Mouse (Mus musculus): Measurements from ENCODE around the gene Hoxa6.

Hoxa6 gene

DNA sequence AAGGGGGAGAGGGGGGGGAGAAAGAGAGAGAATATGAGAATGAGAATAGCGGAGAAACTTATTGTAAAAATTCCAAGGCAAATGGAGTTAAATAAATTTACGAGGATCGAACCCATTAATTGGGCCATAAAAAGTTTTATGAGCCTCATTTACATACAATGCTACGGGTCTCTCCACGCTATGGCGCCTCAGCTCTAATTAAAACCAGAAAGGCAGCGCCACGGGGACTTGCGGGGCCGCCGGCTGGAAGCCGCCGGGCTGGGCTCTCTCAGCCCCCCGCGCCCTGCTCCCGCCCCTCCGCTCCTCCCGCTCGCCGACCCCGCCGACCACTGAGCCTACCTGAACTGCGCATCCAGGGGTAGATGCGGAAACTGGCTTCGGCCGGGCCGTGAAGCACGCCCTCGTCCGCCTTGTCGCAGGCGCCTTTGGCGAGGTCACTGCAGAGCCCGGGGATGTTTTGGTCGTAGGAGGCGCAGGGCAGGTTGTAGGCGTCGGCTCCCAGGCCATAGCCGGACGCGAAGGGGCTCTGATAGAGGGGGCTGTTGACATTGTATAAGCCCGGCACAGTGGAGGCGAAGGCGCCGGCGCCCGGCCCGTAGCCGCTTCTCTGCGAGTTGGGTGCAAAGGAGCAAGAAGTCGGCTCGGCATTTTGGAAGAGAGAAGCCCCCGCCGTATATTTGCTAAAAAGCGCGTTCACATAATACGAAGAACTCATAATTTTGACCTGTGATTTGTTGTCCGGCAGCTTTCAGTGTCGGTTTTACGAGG, 8.4 kb upstream of the Hoxa6 start:
- DNase-seq (ENCODE audit: low read depth, low spot score): peak; percentile 67

DNA sequence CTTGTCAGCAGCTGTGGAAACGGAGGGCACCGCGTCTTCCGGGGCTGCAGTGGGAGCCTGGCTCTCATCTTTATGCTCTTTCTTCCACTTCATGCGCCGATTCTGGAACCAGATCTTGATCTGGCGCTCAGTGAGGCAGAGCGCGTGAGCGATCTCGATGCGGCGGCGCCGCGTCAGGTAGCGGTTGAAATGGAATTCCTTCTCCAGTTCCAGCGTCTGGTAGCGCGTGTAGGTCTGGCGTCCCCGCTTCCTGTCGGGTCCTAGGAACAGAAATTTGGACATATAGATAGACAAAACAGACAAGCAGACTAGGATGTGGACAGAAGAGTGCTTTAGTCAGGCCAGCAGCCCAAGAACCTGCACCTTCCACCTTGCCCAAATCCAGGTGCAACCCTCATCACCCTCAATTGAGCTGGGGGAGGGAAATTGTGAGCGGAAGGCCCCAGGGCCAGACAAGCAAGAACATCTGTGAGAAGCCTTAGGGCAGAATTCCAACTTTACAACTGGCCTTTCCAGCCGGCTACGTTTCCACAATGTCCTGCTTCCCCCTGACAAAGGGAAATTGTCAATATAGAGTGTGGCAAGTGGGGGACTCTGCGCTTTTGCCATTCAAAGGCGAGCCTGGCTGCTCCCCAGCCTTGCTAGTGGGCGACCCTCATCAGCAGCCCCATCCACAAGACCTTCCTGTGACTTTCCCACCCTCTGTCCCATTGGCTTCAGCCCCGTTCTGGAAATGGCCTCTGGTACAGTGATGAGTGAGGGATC, 7.4 kb upstream of the Hoxa6 start:
- peak; percentile 66 for DNase-seq (ENCODE audit: low read depth, low spot score)

DNA sequence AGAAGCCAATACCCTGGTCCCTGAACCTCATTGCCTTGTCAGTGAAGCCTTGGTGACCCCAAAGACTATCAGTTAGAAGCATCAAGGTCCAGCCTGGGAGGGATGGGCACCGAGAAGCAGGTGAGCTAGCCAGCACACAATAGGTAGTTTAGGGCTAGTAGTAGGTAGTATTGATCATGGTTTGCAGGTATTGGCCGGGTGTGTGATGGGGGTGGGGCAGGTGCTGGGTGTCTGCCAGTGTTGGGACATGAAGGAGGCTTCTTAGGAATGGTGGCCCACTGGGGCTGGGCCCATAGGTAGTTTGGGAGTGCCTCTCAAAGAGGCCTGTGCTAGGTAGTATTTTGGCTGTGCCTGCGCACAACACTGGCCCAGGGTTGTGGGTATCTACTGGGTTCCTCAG, 6.5 kb upstream of the Hoxa6 start:
- DNase-seq (ENCODE audit: low read depth, low spot score): peak; percentile 5

DNA sequence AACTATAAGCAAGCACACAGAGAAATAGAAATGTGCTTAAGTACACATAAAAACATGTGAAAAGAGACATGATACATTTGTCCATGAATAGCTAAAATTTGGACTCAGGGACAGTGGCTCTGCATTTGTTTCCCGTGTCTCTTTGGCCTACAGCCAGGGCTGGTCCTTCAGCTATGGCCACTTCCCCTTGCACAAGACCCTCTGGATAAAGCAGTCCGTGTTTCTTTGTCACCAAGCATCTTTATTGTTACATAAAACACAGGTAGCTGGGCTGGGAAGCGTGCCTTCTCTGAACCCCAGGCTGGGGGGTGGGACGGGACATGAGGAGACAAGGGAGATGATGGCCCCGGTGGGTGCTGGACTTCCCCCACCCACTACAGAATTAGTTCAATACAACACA, 5.7 kb upstream of the Hoxa6 start:
- no peak for DNase-seq (ENCODE audit: low read depth, low spot score)

DNA sequence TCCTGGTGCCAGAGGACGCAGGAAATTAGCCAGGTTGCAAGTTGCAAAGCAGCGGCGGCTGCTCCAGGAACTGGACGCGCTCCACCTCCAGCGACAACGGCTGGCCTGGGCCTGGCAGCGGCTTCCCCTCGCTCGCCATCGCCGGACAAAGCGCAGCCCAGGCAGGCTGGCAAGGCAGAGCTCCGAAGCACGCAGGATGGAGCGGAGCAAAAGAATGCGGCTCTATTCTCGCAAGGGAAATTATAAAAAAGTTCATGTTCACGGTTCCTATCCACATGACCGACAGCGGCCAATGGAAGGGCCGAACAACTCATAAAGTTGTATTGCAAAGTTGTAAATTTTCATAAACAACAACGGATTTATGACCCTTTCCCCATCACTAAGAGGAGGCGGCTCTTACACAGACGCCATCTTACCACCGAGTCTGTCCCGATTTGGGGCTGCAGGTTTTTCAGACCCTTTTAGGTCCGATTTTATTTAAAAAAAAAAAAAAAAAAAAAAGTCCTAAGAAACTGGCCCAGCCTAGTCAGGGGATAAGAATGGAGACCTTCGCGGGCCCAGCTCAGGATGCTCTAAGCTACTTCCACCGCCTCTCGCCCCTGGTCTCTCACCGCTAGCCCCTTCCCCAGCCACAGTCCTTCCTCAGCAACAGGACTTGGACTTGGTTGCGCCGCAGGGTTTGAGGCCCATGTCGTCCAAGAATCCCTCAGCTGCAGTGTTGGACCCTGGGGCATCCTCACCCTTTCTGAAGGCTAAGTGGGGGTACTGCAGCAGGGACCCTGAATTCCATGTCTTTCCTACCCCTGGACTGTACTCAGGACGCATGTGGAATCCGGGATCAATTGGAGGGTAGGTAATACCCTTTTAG, 4.8 kb upstream of the Hoxa6 start, which contains the start of the genes Hoxa3 and Gm28308:
TSS of gene Hoxa3 (minus strand) at position 218 of the 868 bp plus-strand sequence.
TSS of gene Gm28308 (minus strand) at position 221 of the 868 bp plus-strand sequence.
- DNase-seq (ENCODE audit: low read depth, low spot score): peak; percentile 10

DNA sequence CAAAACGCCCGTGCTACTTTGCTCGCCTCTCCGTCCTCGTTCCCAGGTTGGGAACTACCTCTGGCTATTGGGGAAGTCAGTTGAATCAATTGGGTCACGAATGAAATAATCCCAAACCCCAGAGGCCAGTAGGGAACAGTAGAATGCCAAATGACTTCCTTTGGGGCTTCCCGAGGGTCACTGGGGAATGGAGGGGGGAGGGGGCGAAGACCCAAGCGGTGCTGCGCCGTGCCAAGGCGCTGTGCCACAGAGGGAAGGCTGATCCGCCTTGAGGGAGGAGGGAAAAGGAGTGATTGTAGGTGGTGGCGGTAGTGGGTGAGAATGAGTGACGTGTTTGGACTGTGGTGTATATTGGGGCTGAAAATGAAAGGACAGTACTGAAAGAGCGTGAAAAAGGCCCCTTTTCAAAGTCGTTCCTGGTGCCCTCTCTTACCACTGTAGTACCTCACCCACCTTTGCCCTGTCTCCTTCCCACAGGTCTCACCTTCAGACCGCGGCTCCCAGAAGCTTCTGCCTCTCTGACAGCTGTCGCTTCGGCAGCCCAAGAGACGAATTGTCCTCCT, 4.1 kb upstream of the Hoxa6 start:
- no peak for DNase-seq (ENCODE audit: low read depth, low spot score)

DNA sequence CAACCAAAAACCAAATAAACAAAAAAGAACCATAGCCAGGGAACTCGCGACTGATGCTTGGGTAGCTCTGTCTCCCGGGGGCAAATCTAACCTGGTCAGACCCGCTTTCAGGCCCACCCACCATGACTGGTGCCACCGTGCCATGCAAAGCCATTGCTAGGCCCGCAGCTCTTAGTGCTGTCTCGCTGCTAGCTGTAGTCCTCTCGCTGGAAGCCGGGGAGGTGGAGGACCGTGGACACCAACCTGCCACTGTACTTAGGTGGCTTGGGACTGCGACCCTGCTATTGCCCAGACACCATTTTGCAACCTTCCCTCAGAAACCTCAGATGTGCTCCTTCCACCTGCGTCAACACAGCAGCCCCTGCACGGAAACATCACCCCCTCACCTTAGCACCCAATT, 3.4 kb upstream of the Hoxa6 start:
- no peak for DNase-seq (ENCODE audit: low read depth, low spot score)

DNA sequence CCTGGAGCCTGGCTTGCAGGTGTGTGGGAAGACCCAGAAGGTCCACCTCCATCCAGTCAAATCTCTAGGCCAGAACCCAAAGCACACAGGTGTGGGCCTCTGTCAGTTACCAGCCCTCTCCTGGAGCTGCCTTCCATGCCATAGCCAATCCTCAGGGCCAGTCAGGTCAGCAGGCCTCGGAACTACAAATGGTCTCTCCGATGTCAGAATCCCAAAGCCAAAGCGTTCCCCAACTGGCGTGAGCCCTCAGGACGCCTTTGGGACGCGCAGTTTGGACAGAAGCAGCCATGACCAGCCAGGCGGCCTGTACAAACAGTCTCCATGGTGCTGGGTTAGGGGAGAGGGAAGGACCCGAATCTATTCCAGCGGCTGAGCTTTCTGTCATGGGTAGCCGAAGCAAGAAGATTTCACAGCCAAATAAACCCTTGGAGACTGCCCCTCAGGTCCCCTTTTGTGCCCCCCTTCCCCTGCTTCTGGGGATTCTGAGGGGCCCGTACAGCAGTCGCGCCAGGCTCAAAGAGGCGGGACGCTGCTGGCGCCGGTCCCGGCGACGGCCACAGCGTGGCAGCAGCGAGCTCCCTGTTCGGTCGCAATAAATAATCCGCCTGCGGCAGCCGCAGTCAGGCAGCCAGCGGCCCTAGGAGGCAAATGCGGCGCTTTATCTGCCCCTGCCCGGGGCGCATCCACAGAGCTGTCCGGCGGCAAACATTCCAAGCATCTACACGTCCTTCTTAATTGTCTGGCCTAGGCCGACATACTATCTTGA, 2.8 kb upstream of the Hoxa6 start:
- peak; percentile 91 for DNase-seq (ENCODE audit: low read depth, low spot score)

DNA sequence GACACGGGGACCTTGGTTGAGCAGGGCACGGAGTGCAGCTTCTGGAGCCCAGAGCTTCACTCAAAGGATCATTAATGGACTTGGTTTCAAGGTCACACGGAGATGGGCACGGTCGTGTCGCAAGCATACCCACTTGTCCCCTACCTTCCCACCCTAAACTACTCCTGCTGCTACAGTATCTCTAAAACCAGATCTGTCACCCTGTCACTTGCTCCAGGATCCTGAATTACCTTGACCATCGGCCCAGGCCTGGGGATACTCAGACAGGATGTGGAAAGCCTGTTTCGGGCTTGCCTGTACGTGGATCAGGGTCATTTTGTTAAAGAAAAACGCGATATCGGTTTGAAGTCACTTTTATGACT, 1.1 kb upstream of the Hoxa6 start:
- DNase-seq (ENCODE audit: low read depth, low spot score): no peak

DNA sequence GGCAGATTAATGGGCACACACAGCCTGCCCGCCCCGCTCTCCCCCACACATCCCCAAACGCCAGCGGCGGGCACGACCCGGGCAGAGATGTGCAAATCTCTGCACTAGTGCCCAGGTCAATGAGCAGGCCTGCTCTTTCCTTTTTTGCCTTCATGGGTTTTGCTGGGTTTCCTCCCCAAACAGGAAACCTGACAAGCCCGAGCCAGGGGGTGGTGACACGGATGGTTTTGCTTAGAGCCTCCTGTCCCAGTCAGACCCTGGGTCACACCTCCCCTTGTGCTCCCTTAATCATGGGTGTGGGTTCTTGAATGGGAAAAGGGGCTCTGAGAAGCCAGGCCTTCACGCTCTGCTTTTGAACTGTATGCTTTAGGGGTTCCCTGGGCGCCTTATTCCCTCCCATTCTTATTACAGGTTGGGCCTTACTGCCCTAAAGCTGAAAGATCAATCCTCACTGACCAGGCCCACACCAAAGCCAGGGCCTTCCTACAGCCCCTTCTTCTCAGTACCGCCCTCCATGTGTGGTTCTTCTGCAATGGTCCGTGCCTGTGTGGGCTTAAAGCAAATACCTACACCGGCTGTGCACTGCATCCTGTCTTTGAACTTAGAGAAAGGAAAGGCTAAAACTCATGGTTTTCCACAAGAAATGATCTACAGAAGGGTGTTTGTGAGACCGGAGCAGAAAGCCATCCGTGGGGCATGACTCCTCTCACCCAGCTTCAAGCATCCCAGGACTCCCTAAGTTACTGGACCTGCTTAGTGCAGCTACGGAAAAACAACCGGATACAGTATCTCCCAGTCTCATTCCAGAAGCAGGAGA, 554 bp upstream of the Hoxa6 start:
- peak; percentile 33 for DNase-seq (ENCODE audit: low read depth, low spot score)

DNA sequence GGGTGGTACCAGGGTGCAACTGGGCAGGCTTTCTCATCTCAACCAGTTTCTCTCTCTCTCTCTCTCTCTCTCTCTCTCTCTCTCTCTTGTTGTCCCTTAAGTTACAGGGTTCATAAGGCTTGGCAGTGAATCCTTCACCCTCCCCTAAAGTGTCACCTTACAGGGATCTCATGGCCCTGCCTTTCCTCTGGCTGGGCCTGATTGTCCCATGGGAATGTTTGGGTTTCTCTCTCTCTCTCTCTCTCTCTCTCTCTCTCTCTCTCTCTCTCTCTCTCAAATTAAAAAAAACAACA, 892 bp downstream of the Hoxa6 start:
- DNase-seq (ENCODE audit: low read depth, low spot score): no peak

DNA sequence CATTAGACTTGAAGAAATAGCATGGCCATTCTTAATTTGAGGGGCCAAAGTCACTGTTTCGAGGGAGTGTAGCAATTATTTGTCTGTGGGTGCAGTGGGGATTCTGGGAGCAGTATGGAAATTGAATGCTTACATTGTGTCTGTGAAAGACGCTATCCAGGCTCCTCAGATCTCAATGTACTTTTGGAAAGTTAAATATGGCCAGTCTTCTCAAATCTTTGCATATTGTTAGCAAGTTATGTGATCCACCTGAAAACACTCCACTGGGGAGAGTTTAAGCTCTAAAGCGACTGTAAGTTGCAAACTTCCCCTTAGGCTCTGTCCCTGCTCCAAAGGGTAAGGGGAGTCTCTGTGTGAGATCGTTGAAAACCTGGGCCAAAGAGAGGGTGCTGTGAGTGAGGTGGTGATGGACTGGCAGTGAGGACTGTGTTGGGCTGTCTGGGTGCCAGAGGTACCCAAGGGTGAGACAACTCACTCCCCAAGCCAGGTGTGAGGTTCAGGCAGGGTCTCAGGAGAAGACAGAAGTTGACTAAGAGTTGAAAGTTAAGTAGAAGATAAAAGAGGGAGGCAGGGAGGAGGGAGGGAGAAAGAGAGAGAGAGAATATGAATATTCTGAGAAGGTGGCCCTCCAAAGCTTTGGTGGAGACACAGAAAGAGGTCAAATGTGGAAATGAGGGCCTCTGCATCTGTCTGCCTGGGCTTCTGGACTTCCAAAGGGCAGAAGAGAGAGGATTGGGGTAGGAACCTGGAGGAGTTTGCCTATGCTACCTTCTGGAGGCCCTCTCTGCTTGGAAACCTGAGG, 1.4 kb downstream of the Hoxa6 start:
- peak; percentile 17 for DNase-seq (ENCODE audit: low read depth, low spot score)

DNA sequence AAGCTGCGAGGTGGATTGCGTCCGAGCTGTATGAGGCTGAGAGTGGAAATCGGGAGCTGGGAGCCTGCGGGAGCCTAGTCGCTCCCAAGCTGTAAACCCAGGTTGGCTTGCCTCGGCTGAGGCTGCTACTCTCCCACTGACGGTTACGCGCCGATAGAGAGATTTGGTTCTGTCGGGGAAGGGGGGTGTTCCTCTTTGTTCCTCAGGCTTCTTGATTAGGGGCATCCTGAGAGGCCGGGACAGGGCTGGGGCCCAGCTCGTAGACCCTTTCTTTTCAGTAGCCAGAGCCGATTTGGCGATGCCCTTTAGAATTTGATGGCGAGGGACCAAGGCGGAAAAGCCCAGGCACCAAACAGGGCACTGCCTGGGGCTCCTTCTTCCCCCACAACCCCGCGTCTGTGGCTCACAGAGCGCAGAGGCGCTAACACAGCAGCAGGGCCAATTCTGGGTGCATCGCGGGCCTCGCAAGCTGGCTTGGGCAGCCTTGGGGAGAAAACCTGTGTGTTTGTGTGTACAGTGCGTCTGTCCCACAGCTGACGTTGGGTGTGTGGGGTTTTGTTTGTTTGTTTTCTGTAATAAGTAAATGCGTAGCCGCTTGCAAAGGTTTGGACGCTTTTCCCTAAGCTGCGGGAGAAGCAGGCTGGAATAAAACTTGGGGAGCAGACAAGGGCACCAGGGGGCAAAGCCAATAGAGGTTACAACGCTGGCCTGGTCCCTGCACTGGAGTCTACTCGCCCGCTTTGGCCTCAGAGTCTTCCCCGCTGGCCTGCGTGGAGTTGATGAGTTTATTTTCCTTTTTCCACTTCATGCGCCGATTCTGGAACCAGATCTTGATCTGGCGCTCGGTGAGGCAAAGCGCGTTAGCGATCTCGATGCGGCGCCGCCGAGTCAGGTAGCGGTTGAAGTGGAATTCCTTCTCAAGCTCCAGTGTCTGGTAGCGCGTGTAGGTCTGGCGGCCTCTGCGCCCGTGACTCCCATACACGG, 2.6 kb downstream of the Hoxa6 start:
- DNase-seq (ENCODE audit: low read depth, low spot score): peak; percentile 62

DNA sequence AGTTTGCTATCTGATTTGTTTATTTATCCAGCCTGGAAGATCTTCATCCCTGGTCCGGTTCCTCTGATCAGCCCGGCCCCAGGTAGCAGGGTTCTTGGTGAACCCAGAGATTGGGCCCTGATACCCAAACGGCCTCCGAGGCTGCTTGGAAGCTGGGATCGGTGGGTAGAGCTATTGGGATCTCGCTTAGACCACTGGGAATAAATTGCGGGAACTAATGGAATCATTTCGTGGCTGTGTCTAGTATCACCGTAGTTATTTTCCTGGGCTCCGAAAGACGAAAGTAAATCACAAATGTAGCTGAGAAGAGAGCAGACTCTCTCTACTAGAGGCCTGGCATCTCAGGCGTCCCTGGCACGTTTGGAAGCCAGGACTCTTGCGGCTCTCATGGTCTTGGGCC, 3.3 kb downstream of the Hoxa6 start:
- no peak for DNase-seq (ENCODE audit: low read depth, low spot score)

DNA sequence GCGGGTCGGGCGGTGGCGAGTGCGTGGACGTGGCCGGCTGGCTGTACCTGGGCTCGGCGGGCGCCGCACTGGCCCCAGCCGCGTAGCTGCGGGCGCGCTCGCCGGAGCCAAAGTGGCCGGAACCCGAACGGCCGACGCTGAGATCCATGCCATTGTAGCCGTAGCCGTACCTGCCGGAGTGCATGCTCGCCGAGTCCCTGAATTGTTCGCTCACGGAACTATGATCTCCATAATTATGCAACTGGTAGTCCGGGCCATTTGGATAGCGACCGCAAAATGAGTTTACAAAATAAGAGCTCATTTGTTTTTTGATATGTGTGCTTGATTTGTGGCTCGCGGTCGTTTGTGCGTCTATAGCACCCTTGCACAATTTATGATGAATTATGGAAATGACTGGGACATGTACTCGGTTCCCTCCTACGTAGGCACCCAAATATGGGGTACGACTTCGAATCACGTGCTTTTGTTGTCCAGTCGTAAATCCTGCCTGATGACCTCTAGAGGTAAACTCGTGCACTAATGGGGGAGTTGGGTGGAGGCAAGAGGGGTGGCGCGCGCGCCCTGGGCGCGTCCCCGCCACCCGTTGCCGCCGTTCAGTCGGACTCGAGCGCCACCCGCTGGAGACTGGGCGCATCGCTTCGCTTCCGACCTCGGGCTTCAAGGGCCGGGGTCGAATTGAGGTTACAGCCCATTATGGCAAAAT, 4.3 kb downstream of the Hoxa6 start, which contains the start of gene Hoxa5:
TSS of gene Hoxa5 (minus strand) at position 538 of the 703 bp plus-strand sequence.
- DNase-seq (ENCODE audit: low read depth, low spot score): peak; percentile 93

DNA sequence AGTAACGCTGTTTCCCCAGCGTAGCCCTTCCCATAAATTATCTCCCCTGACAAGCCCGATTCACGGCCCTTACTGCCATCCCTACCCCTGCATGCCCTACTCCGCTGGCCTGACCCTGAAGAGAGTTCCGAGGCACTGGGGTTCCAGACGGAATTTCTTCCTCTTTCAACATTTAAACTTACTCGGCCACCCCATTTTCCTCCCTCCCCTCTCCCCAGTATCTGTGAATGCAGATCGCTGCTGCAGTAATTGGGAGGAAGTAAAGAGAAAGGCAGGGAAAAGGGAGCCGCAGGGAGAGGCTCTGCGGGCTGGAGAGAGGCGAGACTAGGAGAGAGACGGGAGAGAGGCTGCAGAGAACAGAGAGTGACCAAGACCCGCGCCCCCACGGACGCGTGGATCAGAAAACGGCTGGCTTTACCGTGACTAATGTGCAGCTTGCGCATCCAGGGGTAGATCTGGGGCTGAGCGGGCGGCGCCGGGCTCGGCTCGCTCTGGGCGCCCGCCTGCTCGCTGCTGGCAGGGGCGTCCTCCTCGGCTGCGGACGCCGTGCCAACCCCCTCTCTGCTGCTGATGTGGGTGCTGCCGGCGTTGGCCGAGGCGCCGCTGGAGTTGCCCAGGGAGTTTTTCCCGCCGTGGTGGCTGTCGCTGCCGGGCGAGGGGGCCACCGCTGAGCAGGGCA, 5.0 kb downstream of the Hoxa6 start:
- peak; percentile 73 for DNase-seq (ENCODE audit: low read depth, low spot score)

DNA sequence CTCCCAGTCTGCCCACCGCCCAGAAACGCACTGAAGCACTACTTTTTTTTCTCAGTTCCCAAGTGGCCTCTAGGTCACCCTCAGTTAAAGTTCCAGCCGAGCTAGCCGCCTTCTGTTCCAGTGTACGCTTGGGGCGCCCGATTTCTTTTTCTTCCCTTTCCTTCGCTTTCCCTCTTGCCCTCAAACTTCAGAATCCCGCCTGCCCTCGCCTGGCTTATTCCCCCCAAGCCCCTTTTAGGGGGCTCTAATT, 5.5 kb downstream of the Hoxa6 start:
- DNase-seq (ENCODE audit: low read depth, low spot score): no peak

Data from ZHBTc4 (cell line).